Mouse (Mus musculus) testis, adult 2 months (tissue): Measurements from ENCODE around the gene Acap2.

Source experiments
- CTCF ChIP-seq: fragments of 200-500 bp; IDR thresholded peaks from 2 replicates; pipeline ENCODE4 v1.5.1; 2012; ENCODE audit warnings: low read depth, mild to moderate bottlenecking, inconsistent platforms, low read length, moderate library complexity; ENCODE audit not compliant: control insufficient read depth, insufficient read depth, insufficient replicate concordance
- POLR2A ChIP-seq: fragments of 200-500 bp; IDR thresholded peaks from 2 replicates; pipeline ENCODE4 v1.6.1; 2012; ENCODE audit warnings: low read depth, mild to moderate bottlenecking, inconsistent platforms, low read length, moderate library complexity; ENCODE audit not compliant: control insufficient read depth

GRCm38 (mm10) chr16:31238281-31238680 lies 37.2 kb upstream of the Acap2 start:
- TF ChIP-seq CTCF (no peak), POLR2A (no peak)
